Mouse (Mus musculus): ENCODE measurements around the gene Kdm1a. TPM values are rescaled to one million over a fixed set of nuclear protein-coding genes. Genes with fewer than 3 reads are reported as not detected.

Kdm1a gene
- total RNA-seq, 2 experiments from 2014 or later: 86.7 to 91.7 TPM

DNA sequence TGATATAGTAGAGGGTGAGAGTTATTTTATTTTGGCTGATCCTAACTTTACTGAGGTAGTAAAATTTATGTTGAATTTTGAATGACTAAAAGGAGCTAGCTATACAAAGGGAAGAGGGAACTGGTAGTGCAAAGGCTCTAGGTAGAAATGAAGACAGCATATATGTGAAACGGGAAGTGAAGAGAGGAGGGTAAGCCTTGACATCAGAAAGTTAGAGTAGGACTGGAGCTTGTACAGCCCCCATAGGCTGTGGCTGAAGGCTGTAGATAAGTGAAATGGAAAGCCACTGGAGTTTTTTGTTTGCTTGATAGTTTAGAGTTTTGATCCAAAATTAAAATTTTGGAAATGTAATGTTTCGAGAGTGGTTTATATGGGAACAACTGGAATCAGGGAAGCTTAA lies 83.9 kb downstream of the Kdm1a start:
- intact Hi-C loops (cut with DNase I): loop anchor here (1.0 kb wide), 1 partner anchor 49 kb away; the partner anchor contains the start of gene Luzp1
- Histone ChIP-seq H3K4me3 (no peak overlapping the region), H3K27ac (no peak overlapping the region)
- TF ChIP-seq CTCF (IDR thresholded peaks at IDR 0.05): no peak
- DNase-seq (ENCODE audit: extremely low spot score in 1 of 2, low spot score in 2 of 2): no peak

- intact Hi-C loops (cut with DNase I): loop anchor here (1.0 kb wide), 1 partner anchor 49 kb away; the partner anchor contains the start of gene Luzp1
- DNase-seq (ENCODE audit: extremely low spot score in 1 of 2, low spot score in 2 of 2): no peak
- H3K27ac ChIP-seq: no peak overlapping the region
- H3K4me3 ChIP-seq: no peak overlapping the region
- TF ChIP-seq CTCF (IDR thresholded peaks at IDR 0.05): no peak
Observed at GRCm38 (mm10) chr4:136518141-136518540, 84.4 kb downstream of the Kdm1a start.

DNA sequence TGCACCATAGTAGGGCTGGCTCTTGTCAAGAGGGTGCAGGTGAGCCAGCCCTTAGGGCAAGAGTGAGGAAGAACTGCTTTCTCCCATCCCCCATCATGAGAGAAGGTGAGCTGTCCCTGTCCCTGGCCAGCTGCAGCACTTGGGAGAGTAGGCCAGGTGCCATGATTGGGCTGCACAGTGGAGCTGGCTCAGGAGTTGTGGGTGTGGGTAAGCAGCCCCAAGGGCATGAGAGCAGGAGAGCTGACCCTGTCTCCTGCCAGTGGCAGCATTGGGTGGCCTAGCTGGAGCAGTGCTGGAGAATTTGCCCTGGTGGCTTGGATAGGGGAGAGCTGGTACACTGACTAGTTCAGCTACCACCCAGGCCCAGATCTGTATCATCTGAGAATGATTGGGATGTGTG lies 89.6 kb downstream of the Kdm1a start:
- H3K27ac ChIP-seq: no peak overlapping the region
- intact Hi-C loops (cut with DNase I): no loop called here
- no peak for DNase-seq (ENCODE audit: extremely low spot score in 1 of 2, low spot score in 2 of 2)
- no peak overlapping the region for H3K4me3 ChIP-seq
- TF ChIP-seq CTCF (IDR thresholded peaks at IDR 0.05): no peak

DNA sequence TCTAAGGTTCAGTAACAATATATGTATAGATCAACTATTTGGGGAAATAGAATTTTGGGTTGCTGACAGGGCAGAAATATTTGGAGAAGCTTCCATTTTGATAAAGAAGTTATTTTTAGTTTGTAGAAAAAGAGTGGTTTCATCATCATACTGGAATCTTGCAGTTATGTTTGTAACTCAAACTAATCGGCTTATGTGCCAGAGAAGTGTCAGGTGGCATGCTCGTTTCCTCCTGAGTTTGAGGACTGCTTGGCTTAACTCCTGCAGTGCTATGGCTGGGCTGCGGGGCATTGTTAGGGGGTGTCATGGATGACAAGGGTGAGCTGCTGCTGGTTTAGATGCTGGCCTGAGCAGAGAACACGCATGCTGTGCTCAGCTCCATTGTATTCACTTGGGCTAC lies 90.8 kb downstream of the Kdm1a start:
- no peak overlapping the region for H3K4me3 ChIP-seq
- no peak overlapping the region for H3K27ac ChIP-seq
- intact Hi-C loops (cut with DNase I): no loop called here
- no peak for DNase-seq (ENCODE audit: extremely low spot score in 1 of 2, low spot score in 2 of 2)
- no peak for TF ChIP-seq CTCF (IDR thresholded peaks at IDR 0.05)

DNA sequence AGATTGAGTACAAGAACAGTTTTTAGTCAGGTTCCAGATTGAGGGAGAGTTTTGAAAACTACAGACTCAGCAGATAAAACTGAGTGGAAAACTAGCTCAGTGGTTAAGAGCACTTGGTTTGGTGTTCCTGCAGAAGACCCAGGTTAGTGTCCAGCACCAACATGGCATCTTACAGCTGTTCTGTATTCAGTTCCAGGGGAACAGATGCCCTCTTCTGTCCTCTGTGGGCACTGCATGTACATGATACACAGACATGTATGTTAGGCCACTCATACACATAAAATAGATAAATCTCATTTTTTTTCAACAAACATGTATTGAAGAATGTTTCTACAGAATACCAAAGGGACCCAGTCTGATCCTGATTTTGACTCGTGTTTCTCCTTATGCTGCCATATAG lies 92.7 kb downstream of the Kdm1a start:
- Histone ChIP-seq H3K27ac (no peak overlapping the region), H3K4me3 (no peak overlapping the region)
- no peak for DNase-seq (ENCODE audit: extremely low spot score in 1 of 2, low spot score in 2 of 2)
- peak; percentile 45 for TF ChIP-seq CTCF (IDR thresholded peaks at IDR 0.05)
- intact Hi-C loops (cut with DNase I): no loop called here

DNA sequence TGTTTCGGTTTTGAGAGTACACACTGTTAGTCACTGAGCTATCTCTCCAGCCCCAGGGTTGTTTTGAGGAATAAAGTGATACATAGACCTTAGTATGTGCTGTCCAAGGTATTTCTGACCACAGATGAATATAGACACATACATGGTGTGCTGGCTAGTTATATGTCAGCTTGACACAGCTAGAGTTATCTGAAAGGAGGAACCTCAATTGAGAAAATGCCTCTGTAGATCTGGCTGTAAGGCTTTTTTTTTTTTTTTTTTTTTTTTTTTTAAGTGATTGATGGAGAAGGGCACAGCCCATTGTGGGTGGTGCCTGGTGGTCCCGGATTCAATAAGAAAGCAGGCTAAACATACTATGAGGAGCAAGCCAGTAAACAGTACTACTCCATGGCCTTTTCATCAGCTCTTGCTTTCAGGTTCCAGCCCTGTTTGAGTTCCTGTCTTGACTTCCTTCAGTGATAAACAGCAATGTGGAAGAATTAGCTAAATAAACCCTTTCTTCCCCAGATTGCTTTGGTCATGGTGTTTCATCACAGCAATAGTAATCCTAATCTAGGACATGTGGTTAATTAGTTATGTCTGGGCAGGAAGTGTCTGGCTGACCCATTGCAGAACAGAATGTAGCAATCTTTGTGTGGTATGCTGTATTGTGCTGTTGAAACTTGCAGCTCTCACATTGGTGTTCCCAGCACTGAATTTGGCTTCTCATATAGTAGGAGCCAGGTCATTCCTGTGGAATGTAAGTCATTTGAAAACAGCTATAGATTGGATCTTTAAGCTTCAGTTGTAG lies 96.9 kb downstream of the Kdm1a start:
- H3K4me3 ChIP-seq: no peak overlapping the region
- intact Hi-C loops (cut with DNase I): no loop called here
- no peak overlapping the region for H3K27ac ChIP-seq
- TF ChIP-seq CTCF (IDR thresholded peaks at IDR 0.05): no peak
- DNase-seq (ENCODE audit: extremely low spot score in 1 of 2, low spot score in 2 of 2): no peak

Small RNA genes lying within 50 kb of the gene (microRNA-seq; reads per million reads assigned to microRNA genes)
- gene Gm22180: 0 reads per million in 2 experiments

Other genes with a start within 250 kb of the Kdm1a start
- gene Htr1d, start 179.2 kb downstream of the Kdm1a start, total RNA-seq (2021): 1 to 10 TPM; 5.7 to 6.0 TPM
- under 1 TPM; 0.32 to 0.51 TPM for gene 6030445D17Rik, start 140.5 kb downstream of the Kdm1a start, total RNA-seq (2021)
- gene Luzp1, start 133.0 kb downstream of the Kdm1a start, total RNA-seq (2021): 10 to 100 TPM; 82.0 to 88.2 TPM
- gene Tex46, start 7.7 kb upstream of the Kdm1a start, total RNA-seq (2021): not detected
- gene Lactbl1, start 19.9 kb upstream of the Kdm1a start, total RNA-seq (2021): under 1 TPM in 1 of 2 experiments, not detected in 1; 0.12 TPM
- 10 to 100 TPM; 17.0 to 18.3 TPM for gene Ephb2, start 233.3 kb upstream of the Kdm1a start, total RNA-seq (2021)

Measured in left cerebral cortex, adult 2 months (tissue).